Mouse (Mus musculus): ENCODE measurements around the gene Cdk12. TPM values are rescaled to one million over a fixed set of nuclear protein-coding genes. Genes with fewer than 3 reads are reported as not detected.
"Not testable (repeated sequence)": the region's sequence is repeated elsewhere in the genome, so short reads cannot be mapped to it uniquely, and the experiment has no call there.

Gene Cdk12
- polyA plus RNA-seq, 1 experiment: 12.4 TPM

GRCm38 (mm10) chr11:98213311-98213710 is 10.5 kb downstream of the Cdk12 start:
- H3K4me1 ChIP-seq (ENCODE audit: control insufficient read depth, insufficient read depth, insufficient read length): peaks cover 3% of the 10 kb centered on the region; the same call in 1 of the 2 replicates
- no peak overlapping the region for H3K4me3 ChIP-seq (ENCODE audit: extremely low read depth, insufficient read depth, insufficient read length)
- no peak overlapping the region for H3K27ac ChIP-seq (ENCODE audit: insufficient read depth, low read length)
- DNase-seq (ENCODE audit: low read depth in 1 of 2, low spot score in 2 of 2): no peak
- no peaks in the 10 kb centered on the region for H3K27me3 ChIP-seq (ENCODE audit: control insufficient read depth, insufficient read depth, low read length)
- peaks cover 26% of the 10 kb centered on the region for H3K36me3 ChIP-seq (ENCODE audit: control insufficient read depth, insufficient read depth, low read length)
- WGBS: 83% methylated on average over 1 of the region's 1 CpGs
- TF ChIP-seq CTCF (IDR thresholded peaks at IDR 0.05; ENCODE audit: extremely low read depth, insufficient read depth, insufficient read length, insufficient replicate concordance) (no peak), POLR2A (IDR thresholded peaks at IDR 0.05; ENCODE audit: low read depth, low read length) (no peak)

GRCm38 (mm10) chr11:98226349-98226748 is 23.5 kb downstream of the Cdk12 start:
- H3K27me3 ChIP-seq (ENCODE audit: control insufficient read depth, insufficient read depth, low read length): no peaks in the 10 kb centered on the region
- H3K4me1 ChIP-seq (ENCODE audit: control insufficient read depth, insufficient read depth, insufficient read length): no peaks in the 10 kb centered on the region
- no peak overlapping the region for H3K4me3 ChIP-seq (ENCODE audit: extremely low read depth, insufficient read depth, insufficient read length)
- TF ChIP-seq POLR2A (IDR thresholded peaks at IDR 0.05; ENCODE audit: low read depth, low read length) (no peak), CTCF (IDR thresholded peaks at IDR 0.05; ENCODE audit: extremely low read depth, insufficient read depth, insufficient read length, insufficient replicate concordance) (no peak)
- WGBS: 82% methylated on average over 1 of the region's 1 CpGs
- no peak overlapping the region for H3K27ac ChIP-seq (ENCODE audit: insufficient read depth, low read length)
- peaks cover 38% of the 10 kb centered on the region for H3K36me3 ChIP-seq (ENCODE audit: control insufficient read depth, insufficient read depth, low read length)
- DNase-seq (ENCODE audit: low read depth in 1 of 2, low spot score in 2 of 2): no peak

- Histone ChIP-seq H3K4me3 (ENCODE audit: extremely low read depth, insufficient read depth, insufficient read length) (no peak overlapping the region), H3K4me1 (ENCODE audit: control insufficient read depth, insufficient read depth, insufficient read length) (no peaks in the 10 kb centered on the region), H3K36me3 (ENCODE audit: control insufficient read depth, insufficient read depth, low read length) (peaks cover 37% of the 10 kb centered on the region), H3K27ac (ENCODE audit: insufficient read depth, low read length) (no peak overlapping the region), H3K27me3 (ENCODE audit: control insufficient read depth, insufficient read depth, low read length) (no peaks in the 10 kb centered on the region)
- TF ChIP-seq CTCF (IDR thresholded peaks at IDR 0.05; ENCODE audit: extremely low read depth, insufficient read depth, insufficient read length, insufficient replicate concordance): no peak
- TF ChIP-seq POLR2A (IDR thresholded peaks at IDR 0.05; ENCODE audit: low read depth, low read length): no peak
- DNase-seq (ENCODE audit: low read depth in 1 of 2, low spot score in 2 of 2): no peak
- WGBS: 82% methylated on average over 3 of the region's 3 CpGs
Measured at GRCm38 (mm10) chr11:98238416-98238815, 35.6 kb downstream of the Cdk12 start.

GRCm38 (mm10) chr11:98238995-98239394 is 36.1 kb downstream of the Cdk12 start:
- peaks cover 36% of the 10 kb centered on the region for H3K36me3 ChIP-seq (ENCODE audit: control insufficient read depth, insufficient read depth, low read length)
- no peak for TF ChIP-seq POLR2A (IDR thresholded peaks at IDR 0.05; ENCODE audit: low read depth, low read length)
- no peak for TF ChIP-seq CTCF (IDR thresholded peaks at IDR 0.05; ENCODE audit: extremely low read depth, insufficient read depth, insufficient read length, insufficient replicate concordance)
- no peak overlapping the region for H3K27ac ChIP-seq (ENCODE audit: insufficient read depth, low read length)
- DNase-seq (ENCODE audit: low read depth in 1 of 2, low spot score in 2 of 2): no peak
- H3K4me1 ChIP-seq (ENCODE audit: control insufficient read depth, insufficient read depth, insufficient read length): no peaks in the 10 kb centered on the region
- H3K27me3 ChIP-seq (ENCODE audit: control insufficient read depth, insufficient read depth, low read length): no peaks in the 10 kb centered on the region
- H3K4me3 ChIP-seq (ENCODE audit: extremely low read depth, insufficient read depth, insufficient read length): no peak overlapping the region
- WGBS: 94% methylated on average over 3 of the region's 3 CpGs

- not testable (repeated sequence) for H3K4me1 ChIP-seq (ENCODE audit: control insufficient read depth, insufficient read depth, insufficient read length); DNase-seq (ENCODE audit: low read depth in 1 of 2, low spot score in 2 of 2); H3K4me3 ChIP-seq (ENCODE audit: extremely low read depth, insufficient read depth, insufficient read length); H3K27me3 ChIP-seq (ENCODE audit: control insufficient read depth, insufficient read depth, low read length); H3K27ac ChIP-seq (ENCODE audit: insufficient read depth, low read length)
- H3K36me3 ChIP-seq (ENCODE audit: control insufficient read depth, insufficient read depth, low read length): peaks cover 35% of the 10 kb centered on the region
- 79% methylated on average over 3 of the region's 3 CpGs for WGBS
Measured at GRCm38 (mm10) chr11:98242910-98243309, 40.1 kb downstream of the Cdk12 start.

- Histone ChIP-seq H3K4me1 (ENCODE audit: control insufficient read depth, insufficient read depth, insufficient read length) (no peaks in the 10 kb centered on the region), H3K27ac (ENCODE audit: insufficient read depth, low read length) (no peak overlapping the region), H3K36me3 (ENCODE audit: control insufficient read depth, insufficient read depth, low read length) (peaks cover 30% of the 10 kb centered on the region), H3K4me3 (ENCODE audit: extremely low read depth, insufficient read depth, insufficient read length) (no peak overlapping the region), H3K27me3 (ENCODE audit: control insufficient read depth, insufficient read depth, low read length) (no peaks in the 10 kb centered on the region)
- no peak for TF ChIP-seq CTCF (IDR thresholded peaks at IDR 0.05; ENCODE audit: extremely low read depth, insufficient read depth, insufficient read length, insufficient replicate concordance)
- TF ChIP-seq POLR2A (IDR thresholded peaks at IDR 0.05; ENCODE audit: low read depth, low read length): no peak
- DNase-seq (ENCODE audit: low read depth in 1 of 2, low spot score in 2 of 2): no peak
- 92% methylated on average over 3 of the region's 3 CpGs for WGBS
Measured at GRCm38 (mm10) chr11:98244415-98244814, 41.6 kb downstream of the Cdk12 start.

- H3K4me3 ChIP-seq (ENCODE audit: extremely low read depth, insufficient read depth, insufficient read length): no peak overlapping the region
- 73% methylated on average over 1 of the region's 1 CpGs for WGBS
- DNase-seq (ENCODE audit: low read depth in 1 of 2, low spot score in 2 of 2): no peak
Measured at GRCm38 (mm10) chr11:98247325-98247724, 44.5 kb downstream of the Cdk12 start.

More at GRCm38 (mm10) chr11:98247325-98247724, 44.5 kb downstream of the Cdk12 start:
- no peak overlapping the region for H3K27ac ChIP-seq (ENCODE audit: insufficient read depth, low read length)
- TF ChIP-seq POLR2A (IDR thresholded peaks at IDR 0.05; ENCODE audit: low read depth, low read length): no peak
- no peak for TF ChIP-seq CTCF (IDR thresholded peaks at IDR 0.05; ENCODE audit: extremely low read depth, insufficient read depth, insufficient read length, insufficient replicate concordance)
- H3K27me3 ChIP-seq (ENCODE audit: control insufficient read depth, insufficient read depth, low read length): no peaks in the 10 kb centered on the region
- peaks cover 30% of the 10 kb centered on the region for H3K36me3 ChIP-seq (ENCODE audit: control insufficient read depth, insufficient read depth, low read length)
- no peaks in the 10 kb centered on the region for H3K4me1 ChIP-seq (ENCODE audit: control insufficient read depth, insufficient read depth, insufficient read length)
